Mouse (Mus musculus) MEL (cell line): ENCODE measurements around the gene Gm9767. TPM values are rescaled to one million over a fixed set of nuclear protein-coding genes. Genes with fewer than 3 reads are reported as not detected.

Experiments used
- DNase-seq: peaks from one replicate; pipeline ENCODE4 v3.0.0; 2011; ENCODE audit warnings: low read depth, low spot score
- H3K27ac ChIP-seq: 2 replicates; pipeline ENCODE4 v1.5.1; 2012; ENCODE audit warnings: low read depth, mild to moderate bottlenecking, control low read depth, low read length, moderate library complexity; ENCODE audit not compliant: control insufficient read depth
- H3K27me3 ChIP-seq, 2 experiments: fragments of 150-350 bp in 1 of 2; sonication (generic) in 1 of 2; 2 replicates each; pipeline ENCODE4 v1.6.1; 2012; ENCODE audit warnings: low read length in 2 of 2, mild to moderate bottlenecking in 2 of 2, improper control_type of control experiment in 1 of 2, moderate library complexity in 1 of 2; ENCODE audit not compliant: insufficient read depth in 2 of 2, control insufficient read depth in 1 of 2
- H3K36me3 ChIP-seq, 2 experiments: 2 replicates each; pipeline ENCODE4 v1.6.1; 2012 to 2014; ENCODE audit warnings: low read length in 2 of 2, improper control_type of control experiment in 1 of 2, inconsistent platforms in 1 of 2, mild to moderate bottlenecking in 1 of 2; ENCODE audit not compliant: insufficient read depth in 2 of 2, control insufficient read depth in 1 of 2
- H3K4me1 ChIP-seq, 2 experiments: fragments of 150-350 bp in 1 of 2; sonication (generic) in 1 of 2; 2 replicates each; pipeline ENCODE4 v1.6.1; 2012; ENCODE audit warnings: low read length in 2 of 2, improper control_type of control experiment in 1 of 2, mild to moderate bottlenecking in 1 of 2; ENCODE audit not compliant: insufficient read depth in 2 of 2, control insufficient read depth in 1 of 2
- H3K4me3 ChIP-seq, 2 experiments: fragments of 150-350 bp in 1 of 2; sonication (generic) in 1 of 2; 2 replicates each; pipeline ENCODE4 v1.5.1; 2012; ENCODE audit warnings: low read depth in 2 of 2, low read length in 2 of 2, mild to moderate bottlenecking in 2 of 2, moderate library complexity in 2 of 2, control low read depth in 1 of 2, improper control_type of control experiment in 1 of 2; ENCODE audit not compliant: control insufficient read depth in 1 of 2, insufficient read depth in 1 of 2
- H3K79me2 ChIP-seq: 2 replicates; pipeline ENCODE4 v1.6.1; 2012; ENCODE audit warnings: mild to moderate bottlenecking, low read length, moderate library complexity; ENCODE audit not compliant: control insufficient read depth, poor library complexity, insufficient read depth
- H3K9ac ChIP-seq: 2 replicates; pipeline ENCODE4 v1.6.1; 2012; ENCODE audit warnings: low read depth, mild to moderate bottlenecking, control low read depth, low read length, moderate library complexity; ENCODE audit not compliant: control insufficient read depth, poor library complexity, severe bottlenecking
- H3K9me3 ChIP-seq: fragments of 150-350 bp; sonication (generic); replicated peaks from 2 replicates; pipeline ENCODE4 v1.6.1; 2012; ENCODE audit warnings: mild to moderate bottlenecking, low read length, improper control_type of control experiment, moderate library complexity; ENCODE audit not compliant: insufficient read depth
- BHLHE40 ChIP-seq: IDR thresholded peaks from 2 replicates; pipeline ENCODE4 v1.6.1; 2012; ENCODE audit warnings: low read depth, mild to moderate bottlenecking, inconsistent platforms, low read length, improper control_type of control experiment, borderline replicate concordance
- CTCF ChIP-seq, 3 experiments: IDR thresholded peaks in 2 of 3; conservative IDR thresholded peaks in 1 of 3; 2 replicates each; pipeline ENCODE4 v1.5.1; 2011 to 2012; ENCODE audit warnings: low read length in 3 of 3, low read depth in 2 of 3, mild to moderate bottlenecking in 2 of 3, improper control_type of control experiment in 1 of 3, inconsistent platforms in 1 of 3, mixed read lengths in 1 of 3, moderate library complexity in 1 of 3; ENCODE audit not compliant: control insufficient read depth in 1 of 3, insufficient read depth in 1 of 3, poor library complexity in 1 of 3, severe bottlenecking in 1 of 3
- JUND ChIP-seq: IDR thresholded peaks from 2 replicates; pipeline ENCODE4 v1.6.1; 2011; ENCODE audit warnings: low read depth, mild to moderate bottlenecking, improper control_type of control experiment, low read length
- MXI1 ChIP-seq: IDR thresholded peaks from 2 replicates; pipeline ENCODE4 v1.6.1; 2011; ENCODE audit warnings: mild to moderate bottlenecking, low read depth, low read length, improper control_type of control experiment
- MYB ChIP-seq: IDR thresholded peaks from 2 replicates; pipeline ENCODE4 v1.6.1; 2011; ENCODE audit warnings: mild to moderate bottlenecking, low read depth, low read length, improper control_type of control experiment
- NRF1 ChIP-seq: IDR thresholded peaks from 2 replicates; pipeline ENCODE4 v1.6.1; 2014; ENCODE audit warnings: low read depth, mild to moderate bottlenecking, inconsistent platforms, low read length, improper control_type of control experiment, moderate library complexity; ENCODE audit not compliant: poor library complexity, insufficient read depth, severe bottlenecking
- POLR2A ChIP-seq, 2 experiments: IDR thresholded peaks; 2 replicates each; pipeline ENCODE4 v1.6.1; 2011 to 2012; ENCODE audit warnings: low read length in 2 of 2, mild to moderate bottlenecking in 2 of 2, control low read depth in 1 of 2, improper control_type of control experiment in 1 of 2, low read depth in 1 of 2, moderate library complexity in 1 of 2; ENCODE audit not compliant: control insufficient read depth in 1 of 2, insufficient read depth in 1 of 2, poor library complexity in 1 of 2
- POLR2AphosphoS2 ChIP-seq: IDR thresholded peaks from 2 replicates; pipeline ENCODE4 v1.6.1; 2011; ENCODE audit warnings: low read length, improper control_type of control experiment
- RCOR1 ChIP-seq: IDR thresholded peaks from 2 replicates; pipeline ENCODE4 v1.6.1; 2012; ENCODE audit warnings: low read depth, mild to moderate bottlenecking, inconsistent platforms, low read length, improper control_type of control experiment
- SMC3 ChIP-seq: IDR thresholded peaks from 2 replicates; pipeline ENCODE4 v1.6.1; 2011; ENCODE audit warnings: low read depth, low read length, improper control_type of control experiment
- TBP ChIP-seq: IDR thresholded peaks from 2 replicates; pipeline ENCODE4 v1.8.0; 2011; ENCODE audit warnings: low read depth, low read length, improper control_type of control experiment
- USF1 ChIP-seq: IDR thresholded peaks from 2 replicates; pipeline ENCODE4 v1.6.1; 2014; ENCODE audit warnings: low read depth, mild to moderate bottlenecking, inconsistent platforms, low read length, improper control_type of control experiment, moderate library complexity
- polyA plus RNA-seq, 2 experiments: library from polyadenylated mRNA; stranded (reverse) in 1 of 2; unstranded in 1 of 2; fragments of >175 nt in 1 of 2; fragments of >200 nt in 1 of 2; gene quantifications; 2 replicates each; pipeline versions ENCODE4 v1.2.1 to v1.2.4; 2012; ENCODE audit warnings: low replicate concordance in 2 of 2, low read depth in 1 of 2; ENCODE audit not compliant: insufficient read length in 2 of 2, insufficient read depth in 1 of 2, missing spikeins in 1 of 2
- total RNA-seq: library from RNA; depleted of rRNA; stranded (reverse); fragments of 300-350 nt; gene quantifications from 2 replicates; pipeline ENCODE4 v1.2.3, GENCODE M21; 2012

The Gm9767 gene
- total and polyA plus RNA-seq, 3 experiments: not detected

DNA sequence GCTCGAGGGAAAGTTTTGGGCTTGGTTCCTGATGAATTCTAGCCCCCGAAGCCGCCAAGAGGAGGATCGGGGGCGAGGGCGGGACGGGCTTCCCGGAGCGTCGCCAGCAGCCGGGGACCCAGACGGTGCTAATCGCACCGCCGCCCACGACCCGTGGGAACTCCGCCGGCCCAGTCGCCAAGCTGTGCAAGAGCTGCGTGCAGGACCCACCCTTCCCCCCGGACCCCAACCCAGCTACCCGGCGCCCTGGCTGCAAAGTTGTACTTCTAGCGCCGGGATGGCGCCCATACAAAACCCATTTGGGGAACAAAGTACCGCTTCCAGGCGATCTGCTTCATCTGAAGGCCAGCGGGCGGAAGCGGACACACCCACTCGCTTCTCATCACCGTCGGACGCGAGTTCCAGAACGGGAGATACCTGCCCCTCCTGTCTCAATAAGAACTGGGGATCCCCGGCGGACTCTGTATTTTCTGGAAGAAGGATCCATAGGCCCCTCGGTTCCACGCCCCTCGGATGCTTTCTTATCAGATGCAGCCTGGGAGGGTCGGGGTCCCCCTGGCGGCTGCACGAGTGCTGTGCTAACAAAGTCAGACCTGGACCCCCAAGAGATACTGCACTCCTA is 577 bp downstream of the Gm9767 start, which contains the start of gene Tmem200a:
Gene Tmem200a, minus strand, starts transcription at position 532 of the 622 bp plus-strand sequence.
- Histone ChIP-seq H3K27ac (no peak within 1 kb of the TSS), H3K27me3 (no peaks in the 10 kb centered on the region), H3K36me3 (no peaks in the 10 kb centered on the region), H3K79me2 (no peaks in the 10 kb centered on the region), H3K4me3 (no peak within 1 kb of the TSS), H3K9me3 (no peaks in the 10 kb centered on the region), H3K4me1 (no peaks in the 10 kb centered on the region), H3K9ac (no peak within 1 kb of the TSS)
- no peak for TF ChIP-seq NRF1
- no peak for DNase-seq

DNA sequence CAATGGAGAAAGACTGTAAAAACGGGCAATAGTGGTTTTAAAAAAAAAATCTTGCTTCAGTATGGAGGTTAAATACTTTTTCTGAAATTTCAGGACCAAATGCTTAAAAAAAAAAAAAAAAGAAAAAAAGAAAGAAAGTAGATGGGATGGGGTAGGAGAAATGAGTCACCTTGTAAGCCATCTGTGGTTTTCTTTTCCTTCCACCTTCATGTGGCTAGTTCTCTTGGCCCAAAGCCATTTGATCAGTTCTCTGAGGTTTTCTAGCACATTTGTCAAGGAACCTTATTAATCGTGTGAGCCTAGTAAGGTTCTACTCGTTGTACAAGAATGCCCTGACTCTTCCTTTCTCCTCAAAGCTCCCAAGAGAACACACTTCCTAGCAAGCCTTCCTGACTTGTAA is 1.6 kb downstream of the Gm9767 start:
- Histone ChIP-seq H3K9ac (no peak overlapping the region), H3K79me2 (no peaks in the 10 kb centered on the region), H3K9me3 (no peaks in the 10 kb centered on the region), H3K27ac (no peak overlapping the region), H3K36me3 (no peaks in the 10 kb centered on the region), H3K4me3 (no peak overlapping the region), H3K27me3 (no peaks in the 10 kb centered on the region), H3K4me1 (no peaks in the 10 kb centered on the region)
- no peak for TF ChIP-seq CTCF (IDR thresholded peaks at IDR 0.05 in 2 of 3, conservative IDR thresholded peaks at IDR 0.05 in 1 of 3; ENCODE audit: control insufficient read depth in 1 of 3, insufficient read depth in 1 of 3, low read depth in 2 of 3, low read length in 3 of 3, poor library complexity in 1 of 3, severe bottlenecking in 1 of 3)
- no peak for TF ChIP-seq USF1
- DNase-seq: no peak

GRCm38 (mm10) chr10:26082081-26082480 is 4.0 kb downstream of the Gm9767 start:
- no peaks in the 10 kb centered on the region for H3K36me3 ChIP-seq
- DNase-seq: peak; percentile 52
- no peaks in the 10 kb centered on the region for H3K4me1 ChIP-seq
- H3K9me3 ChIP-seq: no peaks in the 10 kb centered on the region
- H3K79me2 ChIP-seq: no peaks in the 10 kb centered on the region
- no peak overlapping the region for H3K27ac ChIP-seq
- TF ChIP-seq POLR2AphosphoS2 (no peak), BHLHE40 (no peak), JUND (no peak), POLR2A (IDR thresholded peaks at IDR 0.05; ENCODE audit: control insufficient read depth in 1 of 2, insufficient read depth in 1 of 2, low read depth in 1 of 2, low read length in 2 of 2, poor library complexity in 1 of 2) (no peak)
- no peak overlapping the region for H3K4me3 ChIP-seq
- no peaks in the 10 kb centered on the region for H3K27me3 ChIP-seq
- H3K9ac ChIP-seq: no peak overlapping the region

GRCm38 (mm10) chr10:26103330-26103982 is 25.4 kb downstream of the Gm9767 start:
- Histone ChIP-seq H3K79me2 (no peaks in the 10 kb centered on the region), H3K9me3 (no peaks in the 10 kb centered on the region), H3K4me1 (no peaks in the 10 kb centered on the region), H3K36me3 (no peaks in the 10 kb centered on the region), H3K27me3 (no peaks in the 10 kb centered on the region), H3K4me3 (no peak overlapping the region)
- TF ChIP-seq TBP (no peak), MXI1 (no peak), RCOR1 (no peak), MYB (no peak), BHLHE40 (no peak), SMC3 (no peak)
- TF ChIP-seq, all 39 proteins: peak for 0
- Histone ChIP-seq H3K9ac (no peak overlapping the region), H3K27ac (no peak overlapping the region)
- DNase-seq: no peak
